Mouse (Mus musculus): Measurements from ENCODE around the gene Csmd2.

GRCm38 (mm10) chr4:128132876-128133646, 145.4 kb downstream of the Csmd2 start:
- TF ChIP-seq CTCF (IDR thresholded peaks at IDR 0.05; ENCODE audit: extremely low read depth, insufficient read depth, insufficient read length, insufficient replicate concordance) (no peak), POLR2A (IDR thresholded peaks at IDR 0.05; ENCODE audit: low read depth, low read length) (no peak)

Data from spleen, adult 2 months (tissue).